Mouse (Mus musculus) c-Kit-positive CD71-negative TER-119-negative erythroid progenitor cells, embryonic 14.5 days (primary cell): ENCODE measurements around the gene Olfr187.
"Not testable (repeated sequence)": the region's sequence is repeated elsewhere in the genome, so short reads cannot be mapped to it uniquely, and the experiment has no call there.

Source experiments
- DNase-seq: peaks from one replicate; pipeline ENCODE4 v3.0.0-alpha.2; 2013; ENCODE audit warnings: low read depth

The Olfr187 gene

GRCm38 (mm10) chr16:59039710-59040109 is at the start of gene Olfr187:
Gene Olfr187 (minus strand): TSS chr16:59039767.
- DNase-seq: no peak

- DNase-seq: not testable (repeated sequence)
These were observed 41.5 kb upstream of the Olfr187 start for GRCm38 (mm10) chr16:59081113-59081512.

GRCm38 (mm10) chr16:59077905-59078304 is 38.3 kb upstream of the Olfr187 start, which contains the start of gene Olfr190:
Gene Olfr190 (minus strand): TSS chr16:59078005.
- DNase-seq: no peak

GRCm38 (mm10) chr16:59073520-59073919 is 34.0 kb upstream of the Olfr187 start:
- no peak for DNase-seq

- no peak for DNase-seq
These were observed 32.2 kb upstream of the Olfr187 start for GRCm38 (mm10) chr16:59071755-59072154.

GRCm38 (mm10) chr16:59062411-59062810 is 22.8 kb upstream of the Olfr187 start:
- not testable (repeated sequence) for DNase-seq

GRCm38 (mm10) chr16:59049286-59049685 is 9.7 kb upstream of the Olfr187 start:
- not testable (repeated sequence) for DNase-seq

- no peak for DNase-seq
These were observed 9.3 kb upstream of the Olfr187 start for GRCm38 (mm10) chr16:59048860-59049259.

- DNase-seq: no peak
These were observed 8.0 kb upstream of the Olfr187 start for GRCm38 (mm10) chr16:59047579-59047978.

- DNase-seq: no peak
These were observed 6.3 kb upstream of the Olfr187 start for GRCm38 (mm10) chr16:59045835-59046234.

GRCm38 (mm10) chr16:59030191-59030590 is 9.4 kb downstream of the Olfr187 start, which contains the start of gene Olfr186:
Gene Olfr186 (minus strand): TSS chr16:59030291.
- DNase-seq: no peak

GRCm38 (mm10) chr16:59013357-59014018 is 26.1 kb downstream of the Olfr187 start:
- DNase-seq: no peak

GRCm38 (mm10) chr16:59007146-59007545 is 32.4 kb downstream of the Olfr187 start:
- DNase-seq: no peak

GRCm38 (mm10) chr16:58995057-58995456 is 44.5 kb downstream of the Olfr187 start, which contains the start of gene Olfr183:
Gene Olfr183 (plus strand): TSS chr16:58995357.
- DNase-seq: no peak
